Mouse (Mus musculus) liver, postnatal 0 days (tissue): ENCODE measurements at regions not wholly inside any gene's neighbourhood (a gene's known extent, or its start where the extent isn't known, plus 50 kb on each side); places are given as distances from the start of the nearest gene placed in this dataset.

ENCODE experiments used
- ATAC-seq: fragments of 200-750 bp; cut with Nextera tagmentation; 2 replicates; pipeline ENCODE4 v1.8.0; 2017; ENCODE audit warnings: mild to moderate bottlenecking, moderate library complexity
- DNase-seq: peaks from one replicate; pipeline ENCODE4 v3.0.0-alpha.2; 2016
- H3K27ac ChIP-seq: fragments of 300-500 bp; sonication (generic); 2 replicates; pipeline ENCODE4 v1.5.1; 2014; ENCODE audit warnings: antibody characterized with exemption, moderate library complexity, mild to moderate bottlenecking, low read depth
- H3K27me3 ChIP-seq: fragments of 300-500 bp; sonication (generic); 2 replicates; pipeline ENCODE4 v1.6.1; 2014; ENCODE audit warnings: low read length, control low read depth, mixed read lengths; ENCODE audit not compliant: insufficient read depth
- H3K36me3 ChIP-seq: fragments of 300-500 bp; sonication (generic); replicated peaks from 2 replicates; pipeline ENCODE4 v1.6.1; 2014; ENCODE audit warnings: mild to moderate bottlenecking, control low read depth, low read length, moderate library complexity, mixed read lengths; ENCODE audit not compliant: insufficient read depth
- H3K4me1 ChIP-seq: fragments of 300-500 bp; sonication (generic); 2 replicates; pipeline ENCODE4 v1.6.1; 2014; ENCODE audit warnings: antibody characterized with exemption, mild to moderate bottlenecking, control low read depth; ENCODE audit not compliant: insufficient read depth
- H3K4me2 ChIP-seq: fragments of 300-500 bp; sonication (generic); 2 replicates; pipeline ENCODE4 v1.6.1; 2014; ENCODE audit warnings: low read depth, mild to moderate bottlenecking, low read length, moderate library complexity, mixed read lengths
- H3K4me3 ChIP-seq: fragments of 300-500 bp; sonication (generic); 2 replicates; pipeline ENCODE4 v1.5.1; 2014; ENCODE audit warnings: low read depth, low read length
- H3K9ac ChIP-seq: fragments of 300-500 bp; sonication (generic); replicated peaks from 2 replicates; pipeline ENCODE4 v1.6.1; 2014; ENCODE audit warnings: mild to moderate bottlenecking, moderate library complexity
- H3K9me3 ChIP-seq: fragments of 300-500 bp; sonication (generic); 2 replicates; pipeline ENCODE4 v1.6.1; 2016; ENCODE audit warnings: mild to moderate bottlenecking, control low read depth, low read length, mixed read lengths
- CTCF ChIP-seq: sonication (generic); IDR thresholded peaks from 2 replicates; pipeline ENCODE4 v1.5.1; 2016; ENCODE audit warnings: antibody characterized with exemption, low read depth
- EP300 ChIP-seq: IDR thresholded peaks from 2 replicates; pipeline ENCODE4 v1.6.1; 2016; ENCODE audit warnings: antibody characterized with exemption, low read depth, mild to moderate bottlenecking
- WGBS: fragments of 180-500 bp; shearing (Covaris S2); extraction: QIAGEN DNeasy Blood & Tissue Kit; methylation state at CpG from one replicate; pipeline ENCODE4 v1.1.7; 2014; ENCODE audit not compliant: insufficient replicate concordance; 5-methylcytosine and 5-hydroxymethylcytosine counted together

DNA sequence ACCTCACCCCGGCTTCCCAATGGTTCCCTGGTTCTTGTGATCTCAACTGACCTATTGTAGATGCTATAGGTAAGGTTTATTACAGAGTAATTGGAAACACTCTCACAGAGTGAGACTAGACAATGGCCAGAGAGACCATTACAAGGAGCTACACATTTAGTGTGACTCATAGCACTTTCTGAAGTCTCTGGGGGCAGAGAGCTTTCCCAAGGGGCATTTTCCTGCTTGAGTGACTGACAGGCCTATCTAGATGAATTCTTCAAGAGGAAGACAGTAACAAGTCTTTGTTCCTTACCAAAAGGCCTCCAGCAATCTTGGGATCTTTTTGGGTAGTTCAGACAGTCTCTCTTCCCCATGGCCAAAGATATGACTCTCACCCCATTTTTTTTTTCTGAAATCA is 316.4 kb upstream of the Klf3 start:
- no peaks in the 10 kb centered on the region for H3K36me3 ChIP-seq
- no peak overlapping the region for H3K4me2 ChIP-seq
- no peaks in the 10 kb centered on the region for H3K9me3 ChIP-seq
- no peaks in the 10 kb centered on the region for H3K27me3 ChIP-seq
- TF ChIP-seq CTCF: no peak
- no peak for TF ChIP-seq EP300
- no peak overlapping the region for H3K9ac ChIP-seq
- DNase-seq: no peak
- peaks cover 7% of the 10 kb centered on the region for H3K4me1 ChIP-seq
- 92% methylated on average over 1 of the region's 1 CpGs for WGBS
- no peak overlapping the region for H3K27ac ChIP-seq
- no peak for ATAC-seq
- H3K4me3 ChIP-seq: no peak overlapping the region

- TF ChIP-seq EP300 (no peak), CTCF (no peak)
- Histone ChIP-seq H3K27ac (peak overlapping the region; percentile 49; the same call in 1 of the 2 replicates), H3K9me3 (no peaks in the 10 kb centered on the region), H3K4me2 (peak overlapping the region; percentile 70), H3K4me1 (peaks cover 7% of the 10 kb centered on the region), H3K9ac (peak overlapping the region; percentile 51), H3K36me3 (no peaks in the 10 kb centered on the region), H3K27me3 (no peaks in the 10 kb centered on the region), H3K4me3 (peak overlapping the region; percentile 44)
- no peak for DNase-seq
- no peak for ATAC-seq
- 36% methylated on average over 14 of the region's 14 CpGs for WGBS
Measured at GRCm38 (mm10) chr5:64487698-64488398, 315.3 kb upstream of the Klf3 start.

GRCm38 (mm10) chr5:64489656-64490444 is 313.3 kb upstream of the Klf3 start:
- Histone ChIP-seq H3K9me3 (no peaks in the 10 kb centered on the region), H3K27ac (no peak overlapping the region), H3K27me3 (no peaks in the 10 kb centered on the region), H3K4me1 (peaks cover 7% of the 10 kb centered on the region), H3K9ac (no peak overlapping the region), H3K4me2 (no peak overlapping the region), H3K36me3 (no peaks in the 10 kb centered on the region), H3K4me3 (no peak overlapping the region)
- no peak for TF ChIP-seq CTCF
- TF ChIP-seq EP300: no peak
- no peak for DNase-seq
- 79% methylated on average over 4 of the region's 4 CpGs for WGBS
- no peak for ATAC-seq

GRCm38 (mm10) chr5:64490445-64490950 is 312.7 kb upstream of the Klf3 start:
- Histone ChIP-seq H3K27ac (no peak overlapping the region), H3K9ac (no peak overlapping the region), H3K4me1 (peaks cover 7% of the 10 kb centered on the region), H3K9me3 (no peaks in the 10 kb centered on the region), H3K4me2 (no peak overlapping the region), H3K27me3 (no peaks in the 10 kb centered on the region), H3K36me3 (no peaks in the 10 kb centered on the region), H3K4me3 (no peak overlapping the region)
- TF ChIP-seq EP300: no peak
- no peak for TF ChIP-seq CTCF
- DNase-seq: no peak
- 67% methylated on average over 5 of the region's 5 CpGs for WGBS
- no peak for ATAC-seq

DNA sequence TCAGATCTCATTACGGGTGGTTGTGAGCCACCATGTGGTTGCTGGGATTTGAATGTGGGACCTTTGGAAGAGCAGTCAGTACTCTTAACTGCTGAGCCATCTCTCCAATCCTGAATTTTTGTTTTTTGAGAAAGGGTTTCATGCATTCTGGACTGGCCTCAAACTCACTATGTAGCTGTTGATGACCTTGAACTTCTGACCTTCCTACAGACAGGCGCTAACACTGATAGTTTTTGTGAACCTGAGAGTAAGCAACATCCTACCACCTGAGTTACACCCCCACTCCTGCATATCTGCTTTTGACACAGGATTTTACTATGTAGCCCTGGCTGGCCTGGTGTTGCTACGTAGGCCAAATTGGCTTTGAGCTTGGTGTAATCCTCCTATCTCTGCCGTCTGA is 308.8 kb upstream of the Klf3 start:
- no peak for ATAC-seq
- H3K4me1 ChIP-seq: no peaks in the 10 kb centered on the region
- DNase-seq: no peak
- no peaks in the 10 kb centered on the region for H3K36me3 ChIP-seq
- no peaks in the 10 kb centered on the region for H3K27me3 ChIP-seq
- no peak overlapping the region for H3K4me2 ChIP-seq
- H3K9me3 ChIP-seq: no peaks in the 10 kb centered on the region
- H3K27ac ChIP-seq: no peak overlapping the region
- no peak overlapping the region for H3K9ac ChIP-seq
- no peak overlapping the region for H3K4me3 ChIP-seq
- 83% methylated on average over 4 of the region's 4 CpGs for WGBS
- no peak for TF ChIP-seq EP300
- TF ChIP-seq CTCF: no peak

- Histone ChIP-seq H3K4me3 (no peak overlapping the region), H3K27me3 (no peaks in the 10 kb centered on the region), H3K4me2 (no peak overlapping the region), H3K27ac (no peak overlapping the region), H3K9me3 (no peaks in the 10 kb centered on the region), H3K4me1 (peaks cover 13% of the 10 kb centered on the region; the same call in 1 of the 2 replicates), H3K36me3 (no peaks in the 10 kb centered on the region), H3K9ac (no peak overlapping the region)
- 66% methylated on average over 4 of the region's 4 CpGs for WGBS
- ATAC-seq (no peak), DNase-seq (no peak)
- no peak for TF ChIP-seq CTCF
- no peak for TF ChIP-seq EP300
Measured at GRCm38 (mm10) chr5:64496853-64497252, 306.3 kb upstream of the Klf3 start.
